Mouse (Mus musculus) forebrain, postnatal 0 days (tissue): Measurements from ENCODE around the gene Ptprr. TPM values are rescaled to one million over a fixed set of nuclear protein-coding genes. Genes with fewer than 3 reads are reported as not detected.

Source experiments
- ATAC-seq: fragments of 200-750 bp; cut with Nextera tagmentation; 2 replicates; pipeline ENCODE4 v1.8.0; 2017; ENCODE audit warnings: mild to moderate bottlenecking, moderate library complexity
- DNase-seq: peaks from one replicate; pipeline ENCODE4 v3.0.0-alpha.2; 2015
- H3K27ac ChIP-seq: fragments of 300-500 bp; sonication (generic); 2 replicates; pipeline ENCODE4 v1.5.1; 2014; ENCODE audit warnings: low read depth, mild to moderate bottlenecking, antibody characterized with exemption, low read length, moderate library complexity, mixed read lengths
- H3K27me3 ChIP-seq: fragments of 300-500 bp; sonication (generic); 2 replicates; pipeline ENCODE4 v1.6.1; 2014; ENCODE audit warnings: mild to moderate bottlenecking, low read length, mixed read lengths; ENCODE audit not compliant: insufficient read depth
- H3K36me3 ChIP-seq: fragments of 300-500 bp; sonication (generic); 2 replicates; pipeline ENCODE4 v1.6.1; 2014; ENCODE audit warnings: mild to moderate bottlenecking, moderate library complexity; ENCODE audit not compliant: insufficient read depth
- H3K4me1 ChIP-seq: fragments of 300-500 bp; sonication (generic); 2 replicates; pipeline ENCODE4 v1.6.1; 2014; ENCODE audit warnings: antibody characterized with exemption; ENCODE audit not compliant: insufficient read depth
- H3K4me2 ChIP-seq: fragments of 300-500 bp; sonication (generic); 2 replicates; pipeline ENCODE4 v1.6.1; 2014; ENCODE audit warnings: low read depth, mild to moderate bottlenecking, moderate library complexity
- H3K4me3 ChIP-seq: fragments of 300-500 bp; sonication (generic); 2 replicates; pipeline ENCODE4 v1.5.1; 2014; ENCODE audit warnings: low read depth, low read length, mixed read lengths
- H3K9ac ChIP-seq: fragments of 300-500 bp; sonication (generic); 2 replicates; pipeline ENCODE4 v1.6.1; 2014; ENCODE audit warnings: mild to moderate bottlenecking
- H3K9me3 ChIP-seq: fragments of 300-500 bp; sonication (generic); 2 replicates; pipeline ENCODE4 v1.6.1; 2016; ENCODE audit warnings: low read length
- CTCF ChIP-seq: sonication (generic); IDR thresholded peaks from 2 replicates; pipeline ENCODE4 v1.5.1; 2016; ENCODE audit warnings: antibody characterized with exemption, control low read depth, low read depth
- WGBS: fragments of 180-500 bp; shearing (Covaris S2); extraction: QIAGEN DNeasy Blood & Tissue Kit; methylation state at CpG from one replicate; pipeline ENCODE4 v1.1.7; 2014; 5-methylcytosine and 5-hydroxymethylcytosine counted together
- polyA plus RNA-seq: library from polyadenylated mRNA; unstranded; fragments of >200 nt; fragmentation: Nextera tagmentation; extraction: Ambion mirVana; gene quantifications from 2 replicates; pipeline ENCODE4 v1.2.1, GENCODE M21; 2015
- total RNA-seq: library from RNA; depleted of rRNA; stranded (reverse); fragments of >200 nt; gene quantifications from 2 replicates; pipeline ENCODE4 v1.2.3, GENCODE M21; 2014; rRNA removed

The Ptprr gene
- total and polyA plus RNA-seq, 2 experiments from 2014 or later = 19.6 to 21.3 TPM

GRCm38 (mm10) chr10:116310516-116311210 lies 292.6 kb downstream of the Ptprr start:
- H3K27ac ChIP-seq = no peak overlapping the region
- no peaks in the 10 kb centered on the region for H3K9me3 ChIP-seq
- H3K4me1 ChIP-seq = no peaks in the 10 kb centered on the region
- no peak overlapping the region for H3K4me2 ChIP-seq
- no peak overlapping the region for H3K4me3 ChIP-seq
- DNase-seq (no peak), ATAC-seq (no peak)
- no peaks in the 10 kb centered on the region for H3K27me3 ChIP-seq
- WGBS = 44% methylated on average over 11 of the region's 11 CpGs
- no peaks in the 10 kb centered on the region for H3K36me3 ChIP-seq
- TF ChIP-seq CTCF = no peak
- H3K9ac ChIP-seq = no peak overlapping the region

- H3K4me1 ChIP-seq = no peaks in the 10 kb centered on the region
- H3K4me3 ChIP-seq = no peak overlapping the region
- H3K36me3 ChIP-seq = no peaks in the 10 kb centered on the region
- peak; percentile 62; the same call in 1 of the 2 replicates for ATAC-seq
- 19% methylated on average over 12 of the region's 12 CpGs for WGBS
- H3K4me2 ChIP-seq = no peak overlapping the region
- no peaks in the 10 kb centered on the region for H3K9me3 ChIP-seq
- no peaks in the 10 kb centered on the region for H3K27me3 ChIP-seq
- TF ChIP-seq CTCF = peak; percentile 90
- no peak overlapping the region for H3K9ac ChIP-seq
- DNase-seq = peak; percentile 91
- H3K27ac ChIP-seq = no peak overlapping the region
Measured at GRCm38 (mm10) chr10:116319246-116319645, 301.2 kb downstream of the Ptprr start.

Other genes starting within 250 kb of the Ptprr start
- 1.3 and 5.2 TPM in 2 replicates for gene Tspan8, start 201.4 kb upstream of the Ptprr start, total RNA-seq
- 1.0 and 1.6 TPM in 2 replicates for gene Tspan8, start 201.4 kb upstream of the Ptprr start, polyA plus RNA-seq
- not detected in 2 replicates for gene 4933416C03Rik, start 95.7 kb downstream of the Ptprr start, total RNA-seq
- gene 4933416C03Rik, start 95.7 kb downstream of the Ptprr start, polyA plus RNA-seq = not detected in 2 replicates